Mouse (Mus musculus) liver, adult 2 months (tissue): ENCODE measurements at regions not wholly inside any gene's neighbourhood (a gene's known extent, or its start where the extent isn't known, plus 50 kb on each side); places are given as distances from the start of the nearest gene placed in this dataset.

Source experiments
- CTCF ChIP-seq: fragments of 200-500 bp; IDR thresholded peaks from 2 replicates; pipeline ENCODE4 v1.5.1; 2011; ENCODE audit warnings: low read depth, low read length, control low read depth
- POLR2A ChIP-seq: fragments of 200-500 bp; IDR thresholded peaks from 2 replicates; pipeline ENCODE4 v1.6.1; 2011; ENCODE audit warnings: low read length, control low read depth; ENCODE audit not compliant: insufficient read depth; ENCODE audit errors: extremely low read depth

DNA sequence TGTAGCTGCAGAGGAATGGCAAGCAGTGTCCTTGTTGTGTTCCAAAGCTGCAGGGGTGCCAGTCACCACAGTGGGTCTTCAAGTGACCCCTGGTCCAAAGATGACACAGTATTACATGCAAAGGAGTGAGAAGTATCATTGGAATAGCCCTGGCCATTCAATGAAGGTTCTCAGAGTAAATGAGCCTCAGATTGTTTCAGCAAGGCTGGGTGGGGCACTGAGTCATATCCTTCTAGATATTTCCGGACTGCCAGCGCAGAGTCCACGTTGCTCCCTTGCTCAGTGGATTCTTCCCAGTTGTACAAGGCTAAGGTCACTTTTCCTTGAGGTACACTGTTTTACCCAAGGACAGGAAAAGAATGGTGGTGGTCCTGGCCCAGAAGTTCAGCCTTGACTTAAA is 319.2 kb upstream of the Irx1 start:
- TF ChIP-seq CTCF (no peak), POLR2A (no peak)
